Mouse (Mus musculus): ENCODE results near the gene Cdc42se2.

DNA sequence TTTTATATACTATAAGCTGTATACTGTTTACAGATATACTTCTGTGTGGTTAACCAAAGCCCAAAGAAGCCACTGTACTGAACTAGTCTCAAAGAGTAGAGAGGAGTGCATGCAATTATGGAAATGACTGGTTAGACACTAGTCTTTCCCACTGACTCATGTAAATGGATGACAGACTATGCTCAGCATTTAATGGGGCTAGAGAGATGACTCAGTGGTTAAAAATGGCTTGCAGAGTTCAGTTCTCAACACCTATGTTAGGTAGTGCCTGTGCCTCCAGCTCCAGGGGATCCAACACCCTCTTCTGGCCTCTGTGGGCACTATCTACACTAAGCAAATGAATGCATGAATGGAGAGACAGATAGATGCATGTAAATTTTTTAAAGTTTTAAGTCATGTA is 38.6 kb downstream of the Cdc42se2 start:
- TF ChIP-seq CTCF (IDR thresholded peaks at IDR 0.05; ENCODE audit: borderline replicate concordance, control insufficient read depth, extremely low read depth, insufficient read depth, low read length, poor library complexity) (no peak), POLR2A (IDR thresholded peaks at IDR 0.05; ENCODE audit: control insufficient read depth, extremely low read depth, insufficient read depth, low read length, poor library complexity) (no peak)

All from thymus, adult 2 months (tissue).